Mouse (Mus musculus) stomach, embryonic 16.5 days (tissue): ENCODE results near the gene P2ry1. TPM values are rescaled to one million over a fixed set of nuclear protein-coding genes. Genes with fewer than 3 reads are reported as not detected.

Experiments used
- ATAC-seq: fragments of 200-750 bp; cut with Nextera tagmentation; 2 replicates; pipeline ENCODE4 v1.8.0; 2017; ENCODE audit warnings: moderate number of reproducible peaks, moderate TSS enrichment; ENCODE audit not compliant: insufficient read depth, low FRiP score
- H3K27ac ChIP-seq: fragments of 300-500 bp; sonication (generic); 2 replicates; pipeline ENCODE4 v1.5.1; 2014; ENCODE audit warnings: low read length
- H3K27me3 ChIP-seq: fragments of 300-500 bp; sonication (generic); 2 replicates; pipeline ENCODE4 v1.6.1; 2014; ENCODE audit warnings: low read length, control low read depth, mixed read lengths; ENCODE audit not compliant: control insufficient read depth, insufficient read depth
- H3K36me3 ChIP-seq: fragments of 300-500 bp; sonication (generic); 2 replicates; pipeline ENCODE4 v1.6.1; 2014; ENCODE audit warnings: low read length; ENCODE audit not compliant: control insufficient read depth, insufficient read depth
- H3K4me1 ChIP-seq: fragments of 300-500 bp; sonication (generic); 2 replicates; pipeline ENCODE4 v1.6.1; 2014; ENCODE audit warnings: low read length, control low read depth, mixed read lengths; ENCODE audit not compliant: control insufficient read depth, insufficient read depth
- H3K4me2 ChIP-seq: fragments of 300-500 bp; sonication (generic); 2 replicates; pipeline ENCODE4 v1.6.1; 2014; ENCODE audit warnings: low read depth, low read length, mixed read lengths
- H3K4me3 ChIP-seq: fragments of 300-500 bp; sonication (generic); replicated peaks from 2 replicates; pipeline ENCODE4 v1.5.1; 2014; ENCODE audit warnings: mild to moderate bottlenecking, low read length
- H3K9ac ChIP-seq: fragments of 300-500 bp; sonication (generic); 2 replicates; pipeline ENCODE4 v1.6.1; 2014; ENCODE audit warnings: low read length
- H3K9me3 ChIP-seq: fragments of 300-500 bp; sonication (generic); replicated peaks from 2 replicates; pipeline ENCODE4 v1.6.1; 2016; ENCODE audit warnings: low read length, control low read depth; ENCODE audit not compliant: control insufficient read depth
- WGBS: fragments of 180-500 bp; shearing (Covaris S2); extraction: QIAGEN DNeasy Blood & Tissue Kit; methylation state at CpG from one replicate; pipeline ENCODE4 v1.1.7; 2014; 5-methylcytosine and 5-hydroxymethylcytosine counted together
- polyA plus RNA-seq: library from polyadenylated mRNA; unstranded; fragments of >200 nt; fragmentation: Nextera tagmentation; extraction: Ambion mirVana; gene quantifications from 2 replicates; pipeline ENCODE4 v1.2.1, GENCODE M21; 2015

Gene P2ry1
- polyA plus RNA-seq, 1 experiment from 2014 or later = 12.0 TPM

DNA sequence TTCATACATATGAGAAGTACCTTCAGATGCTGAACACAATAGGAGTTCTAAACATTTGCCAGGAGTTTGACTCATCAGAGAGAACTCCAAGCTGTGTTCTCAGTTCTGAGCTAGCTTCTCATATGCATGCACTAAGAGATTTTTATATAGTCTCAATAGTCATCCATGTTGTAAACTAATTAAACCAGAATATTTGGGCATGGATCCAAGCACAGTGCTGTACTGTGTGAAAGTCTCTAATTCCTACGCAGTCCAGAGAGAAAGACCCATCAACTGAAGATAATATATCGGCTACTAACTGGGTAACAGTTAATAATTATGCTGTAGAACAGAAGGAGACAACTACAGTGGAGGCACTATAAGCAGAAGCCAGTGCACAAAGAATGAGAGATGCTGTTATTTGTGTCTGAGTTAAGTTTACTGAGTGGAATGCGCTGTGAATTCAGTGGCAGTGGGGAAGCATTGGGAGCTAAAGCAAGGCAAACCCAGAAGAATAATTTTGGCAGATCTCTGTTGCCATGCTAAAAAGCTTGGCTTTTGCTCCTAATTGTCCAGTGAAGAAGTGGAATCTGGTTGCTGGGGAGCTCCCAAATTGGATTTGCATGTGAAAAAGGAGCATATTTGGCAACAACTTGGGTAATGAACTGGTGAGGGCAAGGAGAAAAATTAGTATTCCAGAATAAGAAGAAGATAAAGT, 47.5 kb downstream of the P2ry1 start:
- Histone ChIP-seq H3K4me1 (no peaks in the 10 kb centered on the region), H3K27ac (no peak overlapping the region), H3K9me3 (no peaks in the 10 kb centered on the region), H3K9ac (no peak overlapping the region), H3K4me2 (no peak overlapping the region), H3K27me3 (no peaks in the 10 kb centered on the region), H3K4me3 (no peak overlapping the region), H3K36me3 (no peaks in the 10 kb centered on the region)
- WGBS = 81% methylated on average over 3 of the region's 3 CpGs
- ATAC-seq = no peak
